Mouse (Mus musculus): ENCODE measurements around the gene Tnr. TPM values are rescaled to one million over a fixed set of nuclear protein-coding genes. Genes with fewer than 3 reads are reported as not detected.

Tnr gene
- polyA plus RNA-seq, 1 experiment from 2014 or later = not detected

DNA sequence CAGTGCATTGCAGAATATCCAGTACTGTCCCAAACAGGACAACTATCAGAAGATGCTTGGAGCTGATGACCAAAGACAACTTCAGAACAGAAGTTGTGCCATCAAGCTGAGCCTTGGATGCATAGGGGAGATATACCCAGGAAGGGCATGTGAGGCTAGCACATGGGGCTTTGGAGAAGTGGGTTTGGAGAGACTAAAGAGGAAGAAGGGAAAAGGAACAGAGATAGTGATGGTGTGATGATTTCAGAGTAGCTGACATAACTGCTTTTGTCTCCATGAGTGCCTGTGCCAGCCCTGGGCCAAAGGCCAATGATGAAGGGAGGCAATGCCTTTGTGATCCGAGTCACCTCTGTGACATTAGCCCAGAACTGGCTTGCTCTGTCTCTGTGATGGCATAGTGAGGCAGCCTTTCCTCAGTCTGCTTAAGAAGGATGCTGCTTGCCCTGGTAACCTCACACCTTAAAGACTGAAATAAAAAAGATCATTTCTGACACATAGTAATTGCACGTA is 220.2 kb downstream of the Tnr start:
- H3K27ac ChIP-seq (replicated peaks in 1 of 2; ENCODE audit: control insufficient read depth in 1 of 2, insufficient read depth in 1 of 2, low read depth in 2 of 2, low read length in 2 of 2) = no peak overlapping the region
- H3K4me2 ChIP-seq (ENCODE audit: low read length) = no peak overlapping the region
- no peaks in the 10 kb centered on the region for H3K9me3 ChIP-seq (ENCODE audit: control insufficient read depth, low read length)
- no peaks in the 10 kb centered on the region for H3K36me3 ChIP-seq (ENCODE audit: control insufficient read depth, insufficient read depth, low read length)
- no peak for ATAC-seq (ENCODE audit: insufficient number of reproducible peaks, insufficient read depth, low FRiP score, low read depth)
- no peaks in the 10 kb centered on the region for H3K27me3 ChIP-seq (ENCODE audit: control insufficient read depth, insufficient read depth, low read length)
- no peak overlapping the region for H3K4me3 ChIP-seq (ENCODE audit: control insufficient read depth in 1 of 2, insufficient read depth in 1 of 2, low read depth in 1 of 2, low read length in 2 of 2)
- WGBS = 61% methylated on average over 2 of the region's 2 CpGs
- peaks cover 0 to 2% of the 10 kb centered on the region in 2 experiments; a peak in 1 of 4 replicates for H3K4me1 ChIP-seq (ENCODE audit: control insufficient read depth in 2 of 2, insufficient read depth in 2 of 2, low read length in 2 of 2)
- no peak overlapping the region for H3K9ac ChIP-seq (ENCODE audit: low read length)

DNA sequence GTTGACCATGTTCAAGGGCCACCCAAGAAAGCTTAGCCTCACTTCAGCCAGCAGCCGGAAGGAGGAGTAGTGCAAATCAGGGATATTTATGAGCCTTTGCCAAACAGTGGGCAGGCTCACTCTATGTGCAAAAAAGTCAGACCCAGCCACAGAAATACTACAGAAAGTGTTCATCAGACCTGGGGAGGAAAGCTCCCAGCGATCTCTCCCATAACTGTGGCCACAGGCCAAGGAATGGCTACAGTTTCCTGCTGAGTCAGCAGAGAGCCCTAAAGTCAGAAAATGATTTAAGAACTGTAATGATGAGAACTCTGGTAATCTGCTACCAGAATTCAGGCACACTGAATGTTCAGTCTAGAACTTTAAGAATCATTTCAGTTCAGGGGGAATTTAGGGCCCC is 221.7 kb downstream of the Tnr start:
- WGBS = 75% methylated on average over 2 of the region's 2 CpGs
- Histone ChIP-seq H3K4me1 (ENCODE audit: control insufficient read depth in 2 of 2, insufficient read depth in 2 of 2, low read length in 2 of 2) (peaks cover 0 to 2% of the 10 kb centered on the region in 2 experiments; a peak in 1 of 4 replicates), H3K36me3 (ENCODE audit: control insufficient read depth, insufficient read depth, low read length) (no peaks in the 10 kb centered on the region), H3K9me3 (ENCODE audit: control insufficient read depth, low read length) (no peaks in the 10 kb centered on the region), H3K9ac (ENCODE audit: low read length) (no peak overlapping the region), H3K4me2 (ENCODE audit: low read length) (no peak overlapping the region), H3K27ac (replicated peaks in 1 of 2; ENCODE audit: control insufficient read depth in 1 of 2, insufficient read depth in 1 of 2, low read depth in 2 of 2, low read length in 2 of 2) (no peak overlapping the region), H3K4me3 (ENCODE audit: control insufficient read depth in 1 of 2, insufficient read depth in 1 of 2, low read depth in 1 of 2, low read length in 2 of 2) (no peak overlapping the region), H3K27me3 (ENCODE audit: control insufficient read depth, insufficient read depth, low read length) (no peaks in the 10 kb centered on the region)
- ATAC-seq (ENCODE audit: insufficient number of reproducible peaks, insufficient read depth, low FRiP score, low read depth) = no peak

DNA sequence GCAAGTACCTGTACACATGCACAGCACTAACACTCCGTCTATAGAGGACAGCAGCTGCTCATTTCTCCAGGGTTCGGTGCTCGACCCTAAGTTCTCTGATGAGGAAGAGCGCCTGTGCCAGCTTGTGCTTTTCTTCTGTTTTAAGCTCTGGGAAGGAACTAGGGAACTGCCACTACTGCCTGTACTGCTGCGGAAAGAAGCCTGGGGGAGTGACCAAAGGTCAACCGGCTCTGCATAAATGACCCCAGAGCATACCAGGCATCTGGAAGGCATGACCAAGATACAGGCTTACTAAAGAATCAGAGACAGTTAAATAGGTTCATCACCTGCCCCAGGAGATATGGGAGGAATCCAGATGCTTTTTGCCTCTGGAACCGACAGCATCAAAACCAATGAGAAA is 224.4 kb downstream of the Tnr start:
- 77% methylated on average over 7 of the region's 7 CpGs for WGBS
- Histone ChIP-seq H3K9me3 (ENCODE audit: control insufficient read depth, low read length) (no peaks in the 10 kb centered on the region), H3K36me3 (ENCODE audit: control insufficient read depth, insufficient read depth, low read length) (no peaks in the 10 kb centered on the region), H3K4me3 (ENCODE audit: control insufficient read depth in 1 of 2, insufficient read depth in 1 of 2, low read depth in 1 of 2, low read length in 2 of 2) (no peak overlapping the region), H3K4me1 (ENCODE audit: control insufficient read depth in 2 of 2, insufficient read depth in 2 of 2, low read length in 2 of 2) (no peaks in the 10 kb centered on the region), H3K4me2 (ENCODE audit: low read length) (no peak overlapping the region), H3K27me3 (ENCODE audit: control insufficient read depth, insufficient read depth, low read length) (no peaks in the 10 kb centered on the region), H3K9ac (ENCODE audit: low read length) (no peak overlapping the region), H3K27ac (replicated peaks in 1 of 2; ENCODE audit: control insufficient read depth in 1 of 2, insufficient read depth in 1 of 2, low read depth in 2 of 2, low read length in 2 of 2) (no peak overlapping the region)
- ATAC-seq (ENCODE audit: insufficient number of reproducible peaks, insufficient read depth, low FRiP score, low read depth) = no peak

DNA sequence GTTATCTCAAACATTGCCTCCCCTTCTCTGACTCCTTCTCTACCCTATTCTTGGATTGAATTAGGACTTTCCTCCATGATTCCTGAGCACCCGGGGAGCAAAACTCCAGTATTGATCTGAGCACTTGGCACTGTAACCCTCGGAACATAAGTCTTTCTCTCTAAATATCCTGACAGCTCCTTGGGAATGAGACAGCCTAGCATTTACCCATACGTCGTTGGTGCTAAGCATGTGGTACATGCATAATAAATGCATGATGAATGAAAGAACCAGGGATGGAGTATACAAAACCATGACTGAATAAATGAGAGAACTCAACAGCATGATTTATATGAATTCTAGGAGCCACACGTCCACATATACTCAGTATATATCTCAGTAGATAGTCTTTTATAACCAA is 226.8 kb downstream of the Tnr start:
- H3K9me3 ChIP-seq (ENCODE audit: control insufficient read depth, low read length) = no peaks in the 10 kb centered on the region
- H3K4me1 ChIP-seq (ENCODE audit: control insufficient read depth in 2 of 2, insufficient read depth in 2 of 2, low read length in 2 of 2) = no peaks in the 10 kb centered on the region
- H3K36me3 ChIP-seq (ENCODE audit: control insufficient read depth, insufficient read depth, low read length) = no peaks in the 10 kb centered on the region
- H3K27me3 ChIP-seq (ENCODE audit: control insufficient read depth, insufficient read depth, low read length) = no peaks in the 10 kb centered on the region
- H3K9ac ChIP-seq (ENCODE audit: low read length) = no peak overlapping the region
- 73% methylated on average over 5 of the region's 5 CpGs for WGBS
- no peak overlapping the region for H3K4me3 ChIP-seq (ENCODE audit: control insufficient read depth in 1 of 2, insufficient read depth in 1 of 2, low read depth in 1 of 2, low read length in 2 of 2)
- H3K27ac ChIP-seq (replicated peaks in 1 of 2; ENCODE audit: control insufficient read depth in 1 of 2, insufficient read depth in 1 of 2, low read depth in 2 of 2, low read length in 2 of 2) = no peak overlapping the region
- no peak overlapping the region for H3K4me2 ChIP-seq (ENCODE audit: low read length)
- no peak for ATAC-seq (ENCODE audit: insufficient number of reproducible peaks, insufficient read depth, low FRiP score, low read depth)

DNA sequence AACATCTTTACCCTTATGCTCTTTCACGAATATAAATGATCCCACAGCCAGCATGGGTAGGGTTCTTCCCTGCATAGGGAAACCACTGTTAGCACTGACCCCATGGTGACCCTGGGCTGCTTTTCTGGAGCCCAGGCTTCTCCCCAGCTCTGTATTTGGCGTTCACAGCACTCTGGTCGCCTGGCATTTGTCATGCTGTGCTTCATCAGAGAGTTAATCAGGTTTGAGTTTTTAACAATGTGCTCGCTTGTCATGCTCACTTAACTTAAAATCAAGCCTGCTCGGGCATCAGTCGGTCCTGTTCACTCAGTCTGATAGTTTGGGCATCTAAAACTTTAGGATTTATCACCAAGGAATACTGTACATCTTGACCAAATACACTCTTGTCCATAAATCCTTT is 227.3 kb downstream of the Tnr start:
- Histone ChIP-seq H3K9ac (ENCODE audit: low read length) (no peak overlapping the region), H3K27me3 (ENCODE audit: control insufficient read depth, insufficient read depth, low read length) (no peaks in the 10 kb centered on the region), H3K36me3 (ENCODE audit: control insufficient read depth, insufficient read depth, low read length) (no peaks in the 10 kb centered on the region), H3K27ac (replicated peaks in 1 of 2; ENCODE audit: control insufficient read depth in 1 of 2, insufficient read depth in 1 of 2, low read depth in 2 of 2, low read length in 2 of 2) (no peak overlapping the region), H3K4me2 (ENCODE audit: low read length) (no peak overlapping the region), H3K4me3 (ENCODE audit: control insufficient read depth in 1 of 2, insufficient read depth in 1 of 2, low read depth in 1 of 2, low read length in 2 of 2) (no peak overlapping the region), H3K4me1 (ENCODE audit: control insufficient read depth in 2 of 2, insufficient read depth in 2 of 2, low read length in 2 of 2) (no peaks in the 10 kb centered on the region), H3K9me3 (ENCODE audit: control insufficient read depth, low read length) (no peaks in the 10 kb centered on the region)
- WGBS = 28% methylated on average over 6 of the region's 6 CpGs
- ATAC-seq (ENCODE audit: insufficient number of reproducible peaks, insufficient read depth, low FRiP score, low read depth) = no peak

DNA sequence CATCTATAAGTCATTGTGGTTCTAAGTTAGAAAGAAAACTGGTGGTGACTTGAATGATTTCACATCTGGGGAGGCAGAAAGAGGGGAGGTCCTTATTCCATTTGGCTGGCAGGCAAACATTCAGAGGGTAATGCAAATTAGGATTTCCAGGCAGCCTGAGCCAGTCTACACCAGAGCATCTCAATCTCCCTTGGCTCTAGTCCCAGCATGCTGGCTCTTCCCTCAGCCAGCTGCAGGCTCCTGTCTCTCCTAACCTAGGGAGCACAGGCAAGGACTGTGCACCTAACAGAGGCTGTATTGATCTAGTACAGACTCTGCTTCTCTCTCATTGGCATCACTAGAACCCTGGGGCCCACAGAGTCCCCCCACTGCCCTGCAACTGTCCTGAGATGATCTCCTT is 237.4 kb downstream of the Tnr start:
- Histone ChIP-seq H3K9ac (ENCODE audit: low read length) (no peak overlapping the region), H3K4me2 (ENCODE audit: low read length) (no peak overlapping the region), H3K27me3 (ENCODE audit: control insufficient read depth, insufficient read depth, low read length) (no peaks in the 10 kb centered on the region), H3K27ac (replicated peaks in 1 of 2; ENCODE audit: control insufficient read depth in 1 of 2, insufficient read depth in 1 of 2, low read depth in 2 of 2, low read length in 2 of 2) (no peak overlapping the region), H3K36me3 (ENCODE audit: control insufficient read depth, insufficient read depth, low read length) (no peaks in the 10 kb centered on the region), H3K9me3 (ENCODE audit: control insufficient read depth, low read length) (no peaks in the 10 kb centered on the region), H3K4me3 (ENCODE audit: control insufficient read depth in 1 of 2, insufficient read depth in 1 of 2, low read depth in 1 of 2, low read length in 2 of 2) (no peak overlapping the region), H3K4me1 (ENCODE audit: control insufficient read depth in 2 of 2, insufficient read depth in 2 of 2, low read length in 2 of 2) (no peaks in the 10 kb centered on the region)
- ATAC-seq (ENCODE audit: insufficient number of reproducible peaks, insufficient read depth, low FRiP score, low read depth) = no peak

DNA sequence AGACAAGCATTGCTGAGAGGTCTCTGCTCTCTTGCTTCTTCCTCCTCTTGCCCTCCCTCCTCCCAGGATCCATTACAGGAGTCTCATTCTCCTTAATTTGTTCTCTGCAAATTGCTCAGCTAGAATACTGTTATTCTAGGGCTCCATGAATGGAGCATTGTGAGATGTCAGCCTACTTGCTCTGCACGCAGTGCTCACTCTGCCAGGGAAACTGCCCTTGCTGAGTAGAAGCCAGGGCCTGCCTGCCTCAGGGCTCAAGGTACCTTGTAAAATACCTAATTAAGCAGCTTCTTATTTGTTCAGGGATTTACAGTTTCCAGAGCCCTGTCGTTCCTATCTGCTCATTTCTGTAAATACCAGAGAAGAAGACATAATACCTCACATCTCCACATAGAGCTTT is 240.3 kb downstream of the Tnr start:
- 70% methylated on average over 2 of the region's 2 CpGs for WGBS
- no peaks in the 10 kb centered on the region for H3K4me1 ChIP-seq (ENCODE audit: control insufficient read depth in 2 of 2, insufficient read depth in 2 of 2, low read length in 2 of 2)

DNA sequence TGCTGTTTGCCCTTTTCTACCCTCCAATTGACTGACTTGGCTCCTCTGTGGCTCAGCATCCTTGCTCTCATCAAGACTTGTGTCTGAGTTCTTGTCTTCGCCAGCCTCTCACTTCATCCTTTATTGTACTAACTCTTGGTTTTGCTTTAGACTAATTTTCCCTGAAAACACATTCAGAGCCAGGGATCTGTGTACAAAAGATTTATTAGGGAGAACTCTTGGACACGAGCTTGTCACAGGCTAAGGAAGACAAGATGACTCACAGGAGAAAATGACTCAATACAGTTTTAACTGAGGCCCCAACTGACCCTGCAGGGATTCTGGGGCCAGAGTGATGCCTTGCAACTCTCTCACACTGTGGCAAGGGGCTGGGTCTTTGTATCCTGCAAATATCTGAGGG is 241.3 kb downstream of the Tnr start:
- Histone ChIP-seq H3K4me3 (ENCODE audit: control insufficient read depth in 1 of 2, insufficient read depth in 1 of 2, low read depth in 1 of 2, low read length in 2 of 2) (no peak overlapping the region), H3K27me3 (ENCODE audit: control insufficient read depth, insufficient read depth, low read length) (no peaks in the 10 kb centered on the region), H3K9me3 (ENCODE audit: control insufficient read depth, low read length) (no peaks in the 10 kb centered on the region), H3K4me2 (ENCODE audit: low read length) (no peak overlapping the region), H3K27ac (replicated peaks in 1 of 2; ENCODE audit: control insufficient read depth in 1 of 2, insufficient read depth in 1 of 2, low read depth in 2 of 2, low read length in 2 of 2) (no peak overlapping the region), H3K9ac (ENCODE audit: low read length) (no peak overlapping the region), H3K36me3 (ENCODE audit: control insufficient read depth, insufficient read depth, low read length) (no peaks in the 10 kb centered on the region), H3K4me1 (ENCODE audit: control insufficient read depth in 2 of 2, insufficient read depth in 2 of 2, low read length in 2 of 2) (no peaks in the 10 kb centered on the region)
- 62% methylated on average over 2 of the region's 2 CpGs for WGBS
- ATAC-seq (ENCODE audit: insufficient number of reproducible peaks, insufficient read depth, low FRiP score, low read depth) = no peak

More for the DNA sequence above, 240.3 kb downstream of the Tnr start:
- H3K4me3 ChIP-seq (ENCODE audit: control insufficient read depth in 1 of 2, insufficient read depth in 1 of 2, low read depth in 1 of 2, low read length in 2 of 2) = no peak overlapping the region
- ATAC-seq (ENCODE audit: insufficient number of reproducible peaks, insufficient read depth, low FRiP score, low read depth) = no peak
- no peaks in the 10 kb centered on the region for H3K27me3 ChIP-seq (ENCODE audit: control insufficient read depth, insufficient read depth, low read length)
- no peak overlapping the region for H3K4me2 ChIP-seq (ENCODE audit: low read length)
- H3K9ac ChIP-seq (ENCODE audit: low read length) = no peak overlapping the region
- H3K36me3 ChIP-seq (ENCODE audit: control insufficient read depth, insufficient read depth, low read length) = no peaks in the 10 kb centered on the region
- no peak overlapping the region for H3K27ac ChIP-seq (replicated peaks in 1 of 2; ENCODE audit: control insufficient read depth in 1 of 2, insufficient read depth in 1 of 2, low read depth in 2 of 2, low read length in 2 of 2)
- no peaks in the 10 kb centered on the region for H3K9me3 ChIP-seq (ENCODE audit: control insufficient read depth, low read length)
